Mouse (Mus musculus) heart, postnatal 0 days (tissue): ENCODE results near the gene Stx1b. TPM values are rescaled to one million over a fixed set of nuclear protein-coding genes. Genes with fewer than 3 reads are reported as not detected.

Experiments used
- ATAC-seq: fragments of 200-750 bp; cut with Nextera tagmentation; 2 replicates; pipeline ENCODE4 v1.8.0; 2017; ENCODE audit warnings: low read depth, moderate number of reproducible peaks, moderate library complexity; ENCODE audit not compliant: insufficient read depth
- DNase-seq: peaks from one replicate; pipeline ENCODE4 v3.0.0-alpha.2; 2016; ENCODE audit warnings: low spot score
- H3K27ac ChIP-seq: fragments of 300-500 bp; sonication (generic); 2 replicates; pipeline ENCODE4 v1.5.1; 2014; ENCODE audit warnings: low read depth, mild to moderate bottlenecking
- H3K27me3 ChIP-seq: fragments of 300-500 bp; sonication (generic); 2 replicates; pipeline ENCODE4 v1.6.1; 2014; ENCODE audit warnings: low read length, mixed read lengths; ENCODE audit not compliant: control insufficient read depth, insufficient read depth
- H3K36me3 ChIP-seq: fragments of 300-500 bp; sonication (generic); replicated peaks from 2 replicates; pipeline ENCODE4 v1.6.1; 2014; ENCODE audit warnings: low read length, mixed read lengths; ENCODE audit not compliant: control insufficient read depth, insufficient read depth
- H3K4me1 ChIP-seq: fragments of 300-500 bp; sonication (generic); 2 replicates; pipeline ENCODE4 v1.6.1; 2014; ENCODE audit warnings: antibody characterized with exemption; ENCODE audit not compliant: control insufficient read depth, insufficient read depth
- H3K4me2 ChIP-seq: fragments of 300-500 bp; sonication (generic); 2 replicates; pipeline ENCODE4 v1.6.1; 2014; ENCODE audit warnings: low read depth, mild to moderate bottlenecking, low read length, moderate library complexity
- H3K4me3 ChIP-seq: fragments of 300-500 bp; sonication (generic); 2 replicates; pipeline ENCODE4 v1.5.1; 2014; ENCODE audit warnings: low read depth, low read length
- H3K9ac ChIP-seq: fragments of 300-500 bp; sonication (generic); replicated peaks from 2 replicates; pipeline ENCODE4 v1.6.1; 2014; ENCODE audit warnings: low read depth, low read length, mixed read lengths
- H3K9me3 ChIP-seq: fragments of 300-500 bp; sonication (generic); replicated peaks from 2 replicates; pipeline ENCODE4 v1.6.1; 2016; ENCODE audit warnings: low read length; ENCODE audit not compliant: control insufficient read depth
- CTCF ChIP-seq: IDR thresholded peaks from 2 replicates; pipeline ENCODE4 v1.5.1; 2016; ENCODE audit warnings: antibody characterized with exemption, control low read depth, low read depth
- EP300 ChIP-seq: IDR thresholded peaks from 2 replicates; pipeline ENCODE4 v1.6.1; 2016; ENCODE audit warnings: antibody characterized with exemption, low read depth
- WGBS: fragments of 180-500 bp; shearing (Covaris S2); extraction: QIAGEN DNeasy Blood & Tissue Kit; methylation state at CpG from one replicate; pipeline ENCODE4 v1.1.7; 2014; 5-methylcytosine and 5-hydroxymethylcytosine counted together
- polyA plus RNA-seq: library from polyadenylated mRNA; unstranded; fragments of >200 nt; fragmentation: Nextera tagmentation; extraction: Ambion mirVana; gene quantifications from 2 replicates; pipeline ENCODE4 v1.2.1, GENCODE M21; 2015
- total RNA-seq: library from RNA; depleted of rRNA; stranded (reverse); fragments of >200 nt; gene quantifications from 2 replicates; pipeline ENCODE4 v1.2.3, GENCODE M21; 2014; ENCODE audit warnings: low replicate concordance; rRNA removed

Stx1b gene
- total and polyA plus RNA-seq, 2 experiments from 2014 or later, result 0.15 to 0.51 TPM

DNA sequence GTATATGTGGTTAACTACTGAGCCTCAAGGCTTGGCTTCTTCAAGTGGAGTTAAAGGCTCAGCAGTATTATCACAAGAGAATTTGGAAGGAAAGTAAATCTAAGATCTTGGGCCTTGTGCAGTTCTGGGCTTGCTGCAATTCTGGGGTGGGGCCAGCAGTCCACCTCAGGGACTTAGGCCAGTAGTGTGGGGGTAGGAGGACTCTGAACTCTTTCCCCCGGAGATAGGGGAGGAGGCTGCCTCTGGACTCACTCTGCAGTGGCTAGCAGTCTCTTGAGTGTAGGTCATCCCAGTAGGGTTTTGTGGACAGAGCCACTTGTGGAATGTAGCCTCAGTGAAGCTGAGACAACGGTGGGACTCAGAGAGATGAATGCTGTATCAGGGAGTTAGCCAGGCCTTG is 58.6 kb downstream of the Stx1b start:
- 67% methylated on average over 2 of the region's 2 CpGs for WGBS
- H3K27me3 ChIP-seq, result no peaks in the 10 kb centered on the region
- no peak for ATAC-seq
- H3K27ac ChIP-seq, result no peak overlapping the region
- DNase-seq, result no peak
- peaks cover 42% of the 10 kb centered on the region for H3K36me3 ChIP-seq
- H3K4me2 ChIP-seq, result no peak overlapping the region
- H3K4me1 ChIP-seq, result peaks cover 12% of the 10 kb centered on the region
- H3K4me3 ChIP-seq, result no peak overlapping the region
- TF ChIP-seq EP300 (no peak), CTCF (no peak)
- H3K9me3 ChIP-seq, result no peaks in the 10 kb centered on the region
- H3K9ac ChIP-seq, result no peak overlapping the region

DNA sequence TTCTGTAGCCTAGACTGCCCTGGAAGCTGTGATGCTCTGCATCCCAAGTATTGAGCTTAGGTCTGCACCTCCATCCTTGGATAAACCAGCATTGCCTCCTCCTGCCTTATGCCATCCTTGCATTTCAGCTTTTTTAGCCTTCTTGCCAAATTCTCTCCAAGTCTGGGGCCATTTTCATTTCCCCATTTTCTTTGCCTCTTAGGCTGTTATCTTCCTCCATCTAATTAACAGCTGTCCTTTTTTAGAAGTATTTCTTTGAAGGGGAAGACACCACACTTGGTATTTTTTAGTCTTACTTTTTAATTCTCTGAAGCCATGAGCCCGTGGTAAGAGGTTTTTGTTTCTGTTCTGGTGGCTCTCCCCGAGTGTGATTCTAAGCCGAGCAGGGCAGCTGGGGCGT is 60.7 kb downstream of the Stx1b start:
- DNase-seq, result no peak
- no peaks in the 10 kb centered on the region for H3K9me3 ChIP-seq
- TF ChIP-seq EP300, result no peak
- no peak for TF ChIP-seq CTCF
- H3K36me3 ChIP-seq, result peaks cover 42% of the 10 kb centered on the region
- no peaks in the 10 kb centered on the region for H3K27me3 ChIP-seq
- no peak overlapping the region for H3K27ac ChIP-seq
- no peak overlapping the region for H3K4me3 ChIP-seq
- no peak for ATAC-seq
- H3K9ac ChIP-seq, result no peak overlapping the region
- H3K4me2 ChIP-seq, result no peak overlapping the region
- 89% methylated on average over 4 of the region's 4 CpGs for WGBS
- peaks cover 6% of the 10 kb centered on the region; the same call in 1 of the 2 replicates for H3K4me1 ChIP-seq

DNA sequence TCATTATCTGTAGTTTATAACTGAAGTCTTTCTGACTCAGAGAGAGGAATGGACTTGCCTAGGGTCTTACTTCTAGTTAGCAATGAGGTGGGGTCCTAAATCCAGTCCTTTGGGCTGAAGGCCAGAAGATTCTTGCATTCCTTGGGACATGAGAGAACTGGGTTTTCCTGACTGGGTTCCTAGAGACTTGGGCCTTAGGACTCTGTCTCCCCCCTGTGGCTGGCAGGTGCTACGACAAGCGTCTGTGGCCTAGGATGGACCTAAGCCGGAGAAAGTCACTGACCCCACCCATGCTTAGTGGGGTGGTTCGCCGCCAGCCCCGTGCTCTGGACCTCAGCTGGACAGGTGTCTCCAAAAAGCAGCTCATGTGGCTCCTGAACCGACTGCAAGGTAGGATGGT is 63.3 kb downstream of the Stx1b start:
- no peak overlapping the region for H3K4me3 ChIP-seq
- no peaks in the 10 kb centered on the region for H3K9me3 ChIP-seq
- H3K4me1 ChIP-seq, result peaks cover 6% of the 10 kb centered on the region; the same call in 1 of the 2 replicates
- TF ChIP-seq EP300, result no peak
- peak; percentile 89 for TF ChIP-seq CTCF
- no peak overlapping the region for H3K4me2 ChIP-seq
- H3K27me3 ChIP-seq, result no peaks in the 10 kb centered on the region
- H3K36me3 ChIP-seq, result peaks cover 48% of the 10 kb centered on the region
- no peak overlapping the region for H3K9ac ChIP-seq
- 18% methylated on average over 7 of the region's 7 CpGs for WGBS
- DNase-seq, result peak; percentile 65
- ATAC-seq, result peak; percentile 39; the same call in 1 of the 2 replicates
- no peak overlapping the region for H3K27ac ChIP-seq

GRCm38 (mm10) chr7:127760478-127760877 is 63.9 kb downstream of the Stx1b start:
- no peak for TF ChIP-seq CTCF
- TF ChIP-seq EP300, result no peak
- H3K4me3 ChIP-seq, result no peak overlapping the region
- no peak overlapping the region for H3K4me2 ChIP-seq
- H3K9me3 ChIP-seq, result no peaks in the 10 kb centered on the region
- ATAC-seq, result no peak
- H3K4me1 ChIP-seq, result peaks cover 6% of the 10 kb centered on the region; the same call in 1 of the 2 replicates
- no peak for DNase-seq
- H3K27ac ChIP-seq, result no peak overlapping the region
- no peaks in the 10 kb centered on the region for H3K27me3 ChIP-seq
- H3K9ac ChIP-seq, result no peak overlapping the region
- 73% methylated on average over 3 of the region's 3 CpGs for WGBS
- H3K36me3 ChIP-seq, result peaks cover 44% of the 10 kb centered on the region

GRCm38 (mm10) chr7:127759716-127760115 is 64.6 kb downstream of the Stx1b start:
- Histone ChIP-seq H3K27ac (no peak overlapping the region), H3K36me3 (peaks cover 42% of the 10 kb centered on the region)

More at GRCm38 (mm10) chr7:127759716-127760115, 64.6 kb downstream of the Stx1b start:
- ATAC-seq (peak; percentile 50; the same call in 1 of the 2 replicates), DNase-seq (no peak)
- H3K4me2 ChIP-seq, result no peak overlapping the region
- TF ChIP-seq CTCF (no peak), EP300 (no peak)
- no peaks in the 10 kb centered on the region for H3K27me3 ChIP-seq
- 22% methylated on average over 6 of the region's 6 CpGs for WGBS
- no peak overlapping the region for H3K4me3 ChIP-seq
- H3K9ac ChIP-seq, result no peak overlapping the region
- H3K9me3 ChIP-seq, result no peaks in the 10 kb centered on the region
- peaks cover 6% of the 10 kb centered on the region; the same call in 1 of the 2 replicates for H3K4me1 ChIP-seq

Other genes starting within 250 kb of the Stx1b start
- 9.9 and 15.0 TPM in 2 replicates for gene Ccdc189, start 236.0 kb downstream of the Stx1b start, total RNA-seq
- 16.0 and 17.6 TPM in 2 replicates for gene Ccdc189, start 236.0 kb downstream of the Stx1b start, polyA plus RNA-seq
- gene Rnf40, start 235.8 kb downstream of the Stx1b start, total RNA-seq, result 20.7 and 26.6 TPM in 2 replicates
- 21.3 and 23.1 TPM in 2 replicates for gene Rnf40, start 235.8 kb downstream of the Stx1b start, polyA plus RNA-seq
- 16.8 and 22.0 TPM in 2 replicates for gene Zfp629, start 208.8 kb downstream of the Stx1b start, total RNA-seq
- 6.9 and 11.3 TPM in 2 replicates for gene Zfp629, start 208.8 kb downstream of the Stx1b start, polyA plus RNA-seq
- gene Bcl7c, start 115.6 kb downstream of the Stx1b start, total RNA-seq, result 19.3 and 32.4 TPM in 2 replicates
- 25.6 and 27.6 TPM in 2 replicates for gene Bcl7c, start 115.6 kb downstream of the Stx1b start, polyA plus RNA-seq
- 9.3 and 11.1 TPM in 2 replicates for gene Ctf1, start 111.8 kb downstream of the Stx1b start, total RNA-seq
- gene Ctf1, start 111.8 kb downstream of the Stx1b start, polyA plus RNA-seq, result 2.6 and 3.1 TPM in 2 replicates
- not detected in 2 replicates for gene Ctf2, start 92.4 kb downstream of the Stx1b start, total RNA-seq
- not detected in 2 replicates for gene Ctf2, start 92.4 kb downstream of the Stx1b start, polyA plus RNA-seq
- 8.9 and 21.6 TPM in 2 replicates for gene Fbxl19, start 80.0 kb downstream of the Stx1b start, total RNA-seq
- 0.42 and 0.56 TPM in 2 replicates for gene Fbxl19, start 80.0 kb downstream of the Stx1b start, polyA plus RNA-seq
- 31.8 and 38.9 TPM in 2 replicates for gene Orai3, start 54.7 kb downstream of the Stx1b start, total RNA-seq
- gene Orai3, start 54.7 kb downstream of the Stx1b start, polyA plus RNA-seq, result 17.3 and 17.6 TPM in 2 replicates
- 7.5 and 14.4 TPM in 2 replicates for gene Setd1a, start 47.9 kb downstream of the Stx1b start, total RNA-seq
- gene Setd1a, start 47.9 kb downstream of the Stx1b start, polyA plus RNA-seq, result 6.0 and 7.6 TPM in 2 replicates
- gene Gm49388, start 38.9 kb downstream of the Stx1b start, total RNA-seq, result not detected in 2 replicates
- not detected in 2 replicates for gene Gm49388, start 38.9 kb downstream of the Stx1b start, polyA plus RNA-seq
- 36.1 and 47.4 TPM in 2 replicates for gene Hsd3b7, start 23.9 kb downstream of the Stx1b start, total RNA-seq
- gene Hsd3b7, start 23.9 kb downstream of the Stx1b start, polyA plus RNA-seq, result 23.3 and 27.4 TPM in 2 replicates
- gene Stx4a, start 255 bp downstream of the Stx1b start, total RNA-seq, result 4.5 and 14.5 TPM in 2 replicates
- gene Stx4a, start 255 bp downstream of the Stx1b start, polyA plus RNA-seq, result 44.7 and 46.5 TPM in 2 replicates
- gene Zfp646, start 51.7 kb upstream of the Stx1b start, total RNA-seq, result 19.5 and 25.4 TPM in 2 replicates
- 2.7 and 3.0 TPM in 2 replicates for gene Zfp646, start 51.7 kb upstream of the Stx1b start, polyA plus RNA-seq
- 3.2 and 4.8 TPM in 2 replicates for gene Zfp668, start 52.3 kb upstream of the Stx1b start, total RNA-seq
- gene Zfp668, start 52.3 kb upstream of the Stx1b start, polyA plus RNA-seq, result 6.1 and 7.1 TPM in 2 replicates
- gene Prss53, start 66.4 kb upstream of the Stx1b start, total RNA-seq, result 0.12 TPM in 1 of 2 replicates, not detected in the other
- 0.26 and 0.66 TPM in 2 replicates for gene Prss53, start 66.4 kb upstream of the Stx1b start, polyA plus RNA-seq
- 1.1 TPM in 1 of 2 replicates, not detected in the other for gene Gm21974, start 70.9 kb upstream of the Stx1b start, total RNA-seq
- not detected in 2 replicates for gene Gm21974, start 70.9 kb upstream of the Stx1b start, polyA plus RNA-seq
- gene Vkorc1, start 71.1 kb upstream of the Stx1b start, total RNA-seq, result 36.8 and 59.1 TPM in 2 replicates
- 70.4 and 85.8 TPM in 2 replicates for gene Vkorc1, start 71.1 kb upstream of the Stx1b start, polyA plus RNA-seq
- 117 and 196 TPM in 2 replicates for gene Bckdk, start 79.5 kb upstream of the Stx1b start, total RNA-seq
- 128 and 131 TPM in 2 replicates for gene Bckdk, start 79.5 kb upstream of the Stx1b start, polyA plus RNA-seq
- gene Kat8, start 88.0 kb upstream of the Stx1b start, total RNA-seq, result 14.4 and 22.6 TPM in 2 replicates
- gene Kat8, start 88.0 kb upstream of the Stx1b start, polyA plus RNA-seq, result 17.0 and 20.4 TPM in 2 replicates
- 0.73 and 8.1 TPM in 2 replicates for gene Prss8, start 105.6 kb upstream of the Stx1b start, total RNA-seq
- 0.18 and 0.34 TPM in 2 replicates for gene Prss8, start 105.6 kb upstream of the Stx1b start, polyA plus RNA-seq
- 14.2 and 17.5 TPM in 2 replicates for gene Prss36, start 122.2 kb upstream of the Stx1b start, total RNA-seq
- 10.1 and 10.2 TPM in 2 replicates for gene Prss36, start 122.2 kb upstream of the Stx1b start, polyA plus RNA-seq
- gene Fus, start 142.9 kb upstream of the Stx1b start, total RNA-seq, result 25.8 and 33.4 TPM in 2 replicates
- gene Fus, start 142.9 kb upstream of the Stx1b start, polyA plus RNA-seq, result 134 and 175 TPM in 2 replicates
- gene Pycard, start 169.3 kb upstream of the Stx1b start, total RNA-seq, result 30.7 and 89.6 TPM in 2 replicates
- 43.0 and 46.4 TPM in 2 replicates for gene Pycard, start 169.3 kb upstream of the Stx1b start, polyA plus RNA-seq
- gene Trim72, start 179.4 kb upstream of the Stx1b start, total RNA-seq, result 22.8 and 52.7 TPM in 2 replicates
- gene Trim72, start 179.4 kb upstream of the Stx1b start, polyA plus RNA-seq, result 2.2 and 2.3 TPM in 2 replicates
- gene Itgam, start 238.1 kb upstream of the Stx1b start, total RNA-seq, result 0.38 and 1.9 TPM in 2 replicates
- gene Itgam, start 238.1 kb upstream of the Stx1b start, polyA plus RNA-seq, result 0.53 and 0.58 TPM in 2 replicates
- not detected in 2 replicates for gene Gm49368, start 238.1 kb upstream of the Stx1b start, total RNA-seq
- gene Gm49368, start 238.1 kb upstream of the Stx1b start, polyA plus RNA-seq, result not detected in 2 replicates